Mouse (Mus musculus) hindbrain, embryonic 16.5 days (tissue): Measurements from ENCODE around the gene Tmem150c. TPM values are rescaled to one million over a fixed set of nuclear protein-coding genes. Genes with fewer than 3 reads are reported as not detected.

Experiments used
- ATAC-seq: fragments of 200-750 bp; cut with Nextera tagmentation; 2 replicates; pipeline ENCODE4 v1.8.0; 2017; ENCODE audit warnings: moderate TSS enrichment, moderate library complexity
- H3K27ac ChIP-seq: fragments of 300-500 bp; sonication (generic); 2 replicates; pipeline ENCODE4 v1.5.1; 2014; ENCODE audit warnings: low read depth, mild to moderate bottlenecking, control low read depth, low read length, moderate library complexity
- H3K27me3 ChIP-seq: fragments of 300-500 bp; sonication (generic); replicated peaks from 2 replicates; pipeline ENCODE4 v1.6.1; 2014; ENCODE audit warnings: low read length; ENCODE audit not compliant: control insufficient read depth, insufficient read depth
- H3K36me3 ChIP-seq: fragments of 300-500 bp; sonication (generic); 2 replicates; pipeline ENCODE4 v1.6.1; 2014; ENCODE audit warnings: mild to moderate bottlenecking, low read length, moderate library complexity, mixed read lengths; ENCODE audit not compliant: control insufficient read depth, insufficient read depth
- H3K4me1 ChIP-seq: fragments of 300-500 bp; sonication (generic); 2 replicates; pipeline ENCODE4 v1.6.1; 2014; ENCODE audit warnings: low read depth, low read length; ENCODE audit not compliant: control insufficient read depth, insufficient read depth
- H3K4me2 ChIP-seq: fragments of 300-500 bp; sonication (generic); 2 replicates; pipeline ENCODE4 v1.6.1; 2014; ENCODE audit warnings: mild to moderate bottlenecking, low read length, control low read depth, moderate library complexity
- H3K4me3 ChIP-seq: fragments of 300-500 bp; sonication (generic); 2 replicates; pipeline ENCODE4 v1.5.1; 2014; ENCODE audit warnings: mild to moderate bottlenecking, low read length, control low read depth, moderate library complexity
- H3K9ac ChIP-seq: fragments of 300-500 bp; sonication (generic); 2 replicates; pipeline ENCODE4 v1.6.1; 2014; ENCODE audit warnings: low read depth, mild to moderate bottlenecking, control low read depth, low read length, moderate library complexity
- H3K9me3 ChIP-seq: fragments of 300-500 bp; sonication (generic); 2 replicates; pipeline ENCODE4 v1.6.1; 2014; ENCODE audit warnings: mild to moderate bottlenecking, low read length, moderate library complexity; ENCODE audit not compliant: control insufficient read depth
- WGBS: fragments of 180-500 bp; shearing (Covaris S2); extraction: QIAGEN DNeasy Blood & Tissue Kit; methylation state at CpG from one replicate; pipeline ENCODE4 v1.1.7; 2014; 5-methylcytosine and 5-hydroxymethylcytosine counted together
- polyA plus RNA-seq: library from polyadenylated mRNA; unstranded; fragments of >200 nt; fragmentation: Nextera tagmentation; extraction: Ambion mirVana; gene quantifications from 2 replicates; pipeline ENCODE4 v1.2.1, GENCODE M21; 2015

Gene Tmem150c
- polyA plus RNA-seq, 1 experiment from 2014 or later: 37.2 TPM

GRCm38 (mm10) chr5:100155646-100156045 lies 4.0 kb downstream of the Tmem150c start:
- Histone ChIP-seq H3K4me2 (no peak overlapping the region), H3K9me3 (no peaks in the 10 kb centered on the region), H3K4me3 (no peak overlapping the region), H3K27me3 (no peaks in the 10 kb centered on the region), H3K36me3 (no peaks in the 10 kb centered on the region), H3K9ac (no peak overlapping the region), H3K27ac (no peak overlapping the region), H3K4me1 (peaks cover 2% of the 10 kb centered on the region)
- ATAC-seq: no peak
- WGBS: 86% methylated on average over 6 of the region's 6 CpGs

- WGBS: 74% methylated on average over 3 of the region's 3 CpGs
Observed at GRCm38 (mm10) chr5:100149967-100150366, 9.6 kb downstream of the Tmem150c start.

GRCm38 (mm10) chr5:100144836-100145235 lies 14.8 kb downstream of the Tmem150c start:
- Histone ChIP-seq H3K4me3 (no peak overlapping the region), H3K27ac (no peak overlapping the region), H3K4me2 (no peak overlapping the region), H3K27me3 (no peaks in the 10 kb centered on the region), H3K4me1 (peaks cover 3% of the 10 kb centered on the region; the same call in 1 of the 2 replicates), H3K9me3 (no peaks in the 10 kb centered on the region), H3K36me3 (no peaks in the 10 kb centered on the region), H3K9ac (no peak overlapping the region)
- WGBS: 80% methylated on average over 7 of the region's 7 CpGs
- no peak for ATAC-seq

More at GRCm38 (mm10) chr5:100149967-100150366, 9.6 kb downstream of the Tmem150c start:
- Histone ChIP-seq H3K27me3 (no peaks in the 10 kb centered on the region), H3K9me3 (no peaks in the 10 kb centered on the region), H3K27ac (no peak overlapping the region), H3K4me2 (no peak overlapping the region), H3K4me3 (no peak overlapping the region), H3K9ac (no peak overlapping the region), H3K4me1 (peaks cover 3% of the 10 kb centered on the region; the same call in 1 of the 2 replicates), H3K36me3 (no peaks in the 10 kb centered on the region)
- no peak for ATAC-seq

GRCm38 (mm10) chr5:100127283-100127682 lies 32.3 kb downstream of the Tmem150c start:
- no peak overlapping the region for H3K27ac ChIP-seq
- H3K9ac ChIP-seq: no peak overlapping the region
- H3K4me2 ChIP-seq: no peak overlapping the region
- no peaks in the 10 kb centered on the region for H3K9me3 ChIP-seq
- WGBS: 71% methylated on average over 8 of the region's 8 CpGs
- H3K27me3 ChIP-seq: no peaks in the 10 kb centered on the region
- H3K4me1 ChIP-seq: no peaks in the 10 kb centered on the region
- no peak overlapping the region for H3K4me3 ChIP-seq
- no peaks in the 10 kb centered on the region for H3K36me3 ChIP-seq
- ATAC-seq: 0 out of 2 replicates have a peak, but pooled peaks have one; percentile 24

GRCm38 (mm10) chr5:100125409-100126123 lies 34.0 kb downstream of the Tmem150c start:
- no peak overlapping the region for H3K9ac ChIP-seq
- 78% methylated on average over 12 of the region's 12 CpGs for WGBS
- no peak overlapping the region for H3K4me3 ChIP-seq
- no peak overlapping the region for H3K27ac ChIP-seq
- peaks cover 6% of the 10 kb centered on the region for H3K4me1 ChIP-seq
- no peak for ATAC-seq
- no peaks in the 10 kb centered on the region for H3K27me3 ChIP-seq
- H3K4me2 ChIP-seq: no peak overlapping the region
- no peaks in the 10 kb centered on the region for H3K36me3 ChIP-seq
- H3K9me3 ChIP-seq: no peaks in the 10 kb centered on the region

- no peaks in the 10 kb centered on the region for H3K36me3 ChIP-seq
- peaks cover 9% of the 10 kb centered on the region for H3K4me1 ChIP-seq
- no peak overlapping the region for H3K9ac ChIP-seq
- WGBS: 53% methylated on average over 1 of the region's 1 CpGs
- H3K27ac ChIP-seq: no peak overlapping the region
- H3K27me3 ChIP-seq: no peaks in the 10 kb centered on the region
- no peaks in the 10 kb centered on the region for H3K9me3 ChIP-seq
- no peak overlapping the region for H3K4me3 ChIP-seq
- no peak overlapping the region for H3K4me2 ChIP-seq
- no peak for ATAC-seq
Observed at GRCm38 (mm10) chr5:100124530-100124929, 35.1 kb downstream of the Tmem150c start.

GRCm38 (mm10) chr5:100123283-100123682 lies 36.3 kb downstream of the Tmem150c start:
- Histone ChIP-seq H3K9me3 (no peaks in the 10 kb centered on the region), H3K9ac (no peak overlapping the region), H3K36me3 (no peaks in the 10 kb centered on the region), H3K4me2 (no peak overlapping the region), H3K27me3 (no peaks in the 10 kb centered on the region), H3K27ac (no peak overlapping the region), H3K4me1 (peaks cover 9% of the 10 kb centered on the region), H3K4me3 (no peak overlapping the region)
- 42% methylated on average over 7 of the region's 7 CpGs for WGBS
- ATAC-seq: no peak

- no peak for ATAC-seq
- H3K4me3 ChIP-seq: no peak overlapping the region
- H3K36me3 ChIP-seq: no peaks in the 10 kb centered on the region
- WGBS: 45% methylated on average over 7 of the region's 7 CpGs
- H3K27me3 ChIP-seq: no peaks in the 10 kb centered on the region
- peak overlapping the region; percentile 49 for H3K9ac ChIP-seq
- H3K4me2 ChIP-seq: peak overlapping the region; percentile 48
- no peaks in the 10 kb centered on the region for H3K9me3 ChIP-seq
- 0 out of 2 replicates have a peak overlapping the region, but pooled peaks have one; percentile 12 for H3K27ac ChIP-seq
- peaks cover 9% of the 10 kb centered on the region for H3K4me1 ChIP-seq
Observed at GRCm38 (mm10) chr5:100121170-100121569, 38.4 kb downstream of the Tmem150c start.

- no peaks in the 10 kb centered on the region for H3K27me3 ChIP-seq
- H3K36me3 ChIP-seq: no peaks in the 10 kb centered on the region
- H3K27ac ChIP-seq: peak overlapping the region; percentile 53; the same call in 1 of the 2 replicates
- peak overlapping the region; percentile 49 for H3K9ac ChIP-seq
- ATAC-seq: peak; percentile 53
- H3K4me1 ChIP-seq: peaks cover 9% of the 10 kb centered on the region
- 6% methylated on average over 20 of the region's 20 CpGs for WGBS
- H3K4me2 ChIP-seq: peak overlapping the region; percentile 48
- H3K9me3 ChIP-seq: no peaks in the 10 kb centered on the region
- peak overlapping the region; percentile 22 for H3K4me3 ChIP-seq
Observed at GRCm38 (mm10) chr5:100120711-100121141, 38.9 kb downstream of the Tmem150c start.
